Mouse (Mus musculus) hindbrain, embryonic 11.5 days (tissue): ENCODE data around the gene Mcl1. TPM values are rescaled to one million over a fixed set of nuclear protein-coding genes. Genes with fewer than 3 reads are reported as not detected.
A peak's percentile ranks its signal among the peaks of the same experiment; 100 is the strongest.

Source experiments
- ATAC-seq: fragments of 200-750 bp; cut with Nextera tagmentation; 2 replicates; pipeline ENCODE4 v1.8.0; 2017; ENCODE audit warnings: mild to moderate bottlenecking, moderate TSS enrichment, moderate library complexity; ENCODE audit not compliant: low FRiP score
- DNase-seq: peaks from one replicate; pipeline ENCODE4 v3.0.0-alpha.2; 2015; ENCODE audit warnings: low spot score
- H3K27ac ChIP-seq: fragments of 300-500 bp; sonication (generic); 2 replicates; pipeline ENCODE4 v1.5.1; 2014; ENCODE audit warnings: mild to moderate bottlenecking, low read depth, low read length
- H3K27me3 ChIP-seq: fragments of 300-500 bp; sonication (generic); 2 replicates; pipeline ENCODE4 v1.6.1; 2014; ENCODE audit warnings: mild to moderate bottlenecking, low read length, moderate library complexity, mixed read lengths; ENCODE audit not compliant: control insufficient read depth, insufficient read depth
- H3K36me3 ChIP-seq: fragments of 300-500 bp; sonication (generic); 2 replicates; pipeline ENCODE4 v1.6.1; 2014; ENCODE audit warnings: mild to moderate bottlenecking, low read length, moderate library complexity, mixed read lengths; ENCODE audit not compliant: control insufficient read depth, insufficient read depth
- H3K4me1 ChIP-seq: fragments of 300-500 bp; sonication (generic); replicated peaks from 2 replicates; pipeline ENCODE4 v1.6.1; 2014; ENCODE audit warnings: low read length, mixed read lengths; ENCODE audit not compliant: control insufficient read depth, insufficient read depth
- H3K4me2 ChIP-seq: fragments of 300-500 bp; sonication (generic); replicated peaks from 2 replicates; pipeline ENCODE4 v1.6.1; 2014; ENCODE audit warnings: mild to moderate bottlenecking, low read depth, low read length
- H3K4me3 ChIP-seq: fragments of 300-500 bp; sonication (generic); 2 replicates; pipeline ENCODE4 v1.5.1; 2014; ENCODE audit warnings: low read depth, low read length
- H3K9ac ChIP-seq: fragments of 300-500 bp; sonication (generic); 2 replicates; pipeline ENCODE4 v1.6.1; 2014; ENCODE audit warnings: low read depth, low read length
- H3K9me3 ChIP-seq: fragments of 300-500 bp; sonication (generic); 2 replicates; pipeline ENCODE4 v1.6.1; 2016; ENCODE audit warnings: low read length; ENCODE audit not compliant: control insufficient read depth
- WGBS: fragments of 180-500 bp; shearing (Covaris S2); extraction: QIAGEN DNeasy Blood & Tissue Kit; methylation state at CpG from one replicate; pipeline ENCODE4 v1.1.7; 2014; 5-methylcytosine and 5-hydroxymethylcytosine counted together
- polyA plus RNA-seq: library from polyadenylated mRNA; unstranded; fragments of >200 nt; fragmentation: Nextera tagmentation; extraction: Ambion mirVana; gene quantifications from 2 replicates; pipeline ENCODE4 v1.2.1, GENCODE M21; 2014

The Mcl1 gene
- polyA plus RNA-seq, 1 experiment from 2014 or later = 76.1 TPM

- H3K27ac ChIP-seq = no peak within 1 kb of the TSS
Observed at GRCm38 (mm10) chr3:95624628-95625503, 33.7 kb upstream of the Mcl1 start, which contains the start of gene Ensa. TSS of gene Ensa (plus strand) at chr3:95624993.

GRCm38 (mm10) chr3:95627763-95628162 is 30.8 kb upstream of the Mcl1 start:
- Histone ChIP-seq H3K9ac (no peak overlapping the region), H3K4me2 (no peak overlapping the region), H3K27me3 (no peaks in the 10 kb centered on the region), H3K4me3 (no peak overlapping the region), H3K27ac (no peak overlapping the region), H3K36me3 (no peaks in the 10 kb centered on the region; the same call in 1 of the 2 replicates), H3K9me3 (no peaks in the 10 kb centered on the region), H3K4me1 (peaks cover 4% of the 10 kb centered on the region; the same call in 1 of the 2 replicates)
- ATAC-seq = no peak
- DNase-seq = no peak
- 89% methylated on average over 5 of the region's 5 CpGs for WGBS

More at GRCm38 (mm10) chr3:95624628-95625503, 33.7 kb upstream of the Mcl1 start, which contains the start of gene Ensa:
- Histone ChIP-seq H3K4me2 (peak within 1 kb of the TSS; percentile 65), H3K4me1 (peaks cover 4% of the 10 kb centered on the region; the same call in 1 of the 2 replicates), H3K9ac (peak within 1 kb of the TSS; percentile 74), H3K27me3 (no peaks in the 10 kb centered on the region), H3K9me3 (no peaks in the 10 kb centered on the region), H3K36me3 (no peaks in the 10 kb centered on the region), H3K4me3 (peak within 1 kb of the TSS; percentile 63)
- ATAC-seq = peak; percentile 99
- peak; percentile 96 for DNase-seq
- under 1% methylated on average over 44 of the region's 44 CpGs for WGBS

GRCm38 (mm10) chr3:95629755-95630154 is 28.8 kb upstream of the Mcl1 start:
- ATAC-seq = no peak
- Histone ChIP-seq H3K9ac (no peak overlapping the region), H3K36me3 (no peaks in the 10 kb centered on the region; the same call in 1 of the 2 replicates), H3K9me3 (no peaks in the 10 kb centered on the region), H3K4me3 (no peak overlapping the region), H3K27ac (no peak overlapping the region), H3K4me1 (peaks cover 4% of the 10 kb centered on the region; the same call in 1 of the 2 replicates), H3K27me3 (no peaks in the 10 kb centered on the region), H3K4me2 (no peak overlapping the region)
- no peak for DNase-seq
- WGBS = 85% methylated on average over 4 of the region's 4 CpGs

- no peak for ATAC-seq
- H3K27me3 ChIP-seq = no peaks in the 10 kb centered on the region
- 83% methylated on average over 3 of the region's 3 CpGs for WGBS
Observed at GRCm38 (mm10) chr3:95630856-95631255, 27.7 kb upstream of the Mcl1 start.

GRCm38 (mm10) chr3:95631304-95631703 is 27.3 kb upstream of the Mcl1 start:
- no peak for ATAC-seq
- Histone ChIP-seq H3K9me3 (no peaks in the 10 kb centered on the region), H3K4me1 (peaks cover 2% of the 10 kb centered on the region; the same call in 1 of the 2 replicates), H3K36me3 (no peaks in the 10 kb centered on the region; the same call in 1 of the 2 replicates), H3K4me3 (no peak overlapping the region), H3K27me3 (no peaks in the 10 kb centered on the region), H3K4me2 (no peak overlapping the region), H3K9ac (no peak overlapping the region), H3K27ac (no peak overlapping the region)
- DNase-seq = no peak
- WGBS = 75% methylated on average over 6 of the region's 6 CpGs

More at GRCm38 (mm10) chr3:95630856-95631255, 27.7 kb upstream of the Mcl1 start:
- no peaks in the 10 kb centered on the region; the same call in 1 of the 2 replicates for H3K36me3 ChIP-seq
- no peak overlapping the region for H3K27ac ChIP-seq
- H3K9me3 ChIP-seq = no peaks in the 10 kb centered on the region
- no peak overlapping the region for H3K9ac ChIP-seq
- no peak overlapping the region for H3K4me2 ChIP-seq
- no peak overlapping the region for H3K4me3 ChIP-seq
- no peak for DNase-seq
- peaks cover 4% of the 10 kb centered on the region; the same call in 1 of the 2 replicates for H3K4me1 ChIP-seq

- Histone ChIP-seq H3K36me3 (no peaks in the 10 kb centered on the region; the same call in 1 of the 2 replicates), H3K9ac (no peak overlapping the region)
- ATAC-seq = no peak
Observed at GRCm38 (mm10) chr3:95632648-95633588, 25.7 kb upstream of the Mcl1 start.

GRCm38 (mm10) chr3:95635636-95636035 is 23.0 kb upstream of the Mcl1 start:
- 85% methylated on average over 4 of the region's 4 CpGs for whole genome bisulfite sequencing
- Histone ChIP-seq H3K4me2 (no peak overlapping the region), H3K27ac (no peak overlapping the region), H3K27me3 (no peaks in the 10 kb centered on the region), H3K9me3 (no peaks in the 10 kb centered on the region), H3K4me1 (no peaks in the 10 kb centered on the region), H3K9ac (no peak overlapping the region), H3K4me3 (no peak overlapping the region), H3K36me3 (no peaks in the 10 kb centered on the region; the same call in 1 of the 2 replicates)
- ATAC-seq (no peak), DNase-seq (no peak)

More at GRCm38 (mm10) chr3:95632648-95633588, 25.7 kb upstream of the Mcl1 start:
- peak; percentile 39 for DNase-seq
- WGBS = 80% methylated on average over 12 of the region's 12 CpGs
- Histone ChIP-seq H3K9me3 (no peaks in the 10 kb centered on the region), H3K27ac (no peak overlapping the region), H3K4me3 (no peak overlapping the region), H3K4me2 (no peak overlapping the region), H3K4me1 (no peaks in the 10 kb centered on the region), H3K27me3 (no peaks in the 10 kb centered on the region)

- no peaks in the 10 kb centered on the region for H3K9me3 ChIP-seq
- H3K36me3 ChIP-seq = no peaks in the 10 kb centered on the region; the same call in 1 of the 2 replicates
- H3K9ac ChIP-seq = no peak overlapping the region
- DNase-seq (no peak), ATAC-seq (no peak)
- H3K27ac ChIP-seq = no peak overlapping the region
- 88% methylated on average over 4 of the region's 4 CpGs for WGBS
- no peaks in the 10 kb centered on the region for H3K4me1 ChIP-seq
- H3K4me2 ChIP-seq = no peak overlapping the region
- H3K4me3 ChIP-seq = no peak overlapping the region
- H3K27me3 ChIP-seq = no peaks in the 10 kb centered on the region
Observed at GRCm38 (mm10) chr3:95636072-95636471, 22.5 kb upstream of the Mcl1 start.
